Mouse (Mus musculus) intestine, embryonic 14.5 days (tissue): Measurements from ENCODE around the gene Igsf3. TPM values are rescaled to one million over a fixed set of nuclear protein-coding genes. Genes with fewer than 3 reads are reported as not detected.
A peak's percentile ranks its signal among the peaks of the same experiment; 100 is the strongest.

ENCODE experiments used
- ATAC-seq: fragments of 200-750 bp; cut with Nextera tagmentation; replicated peaks from 2 replicates; pipeline ENCODE4 v1.8.0; 2017; ENCODE audit warnings: low read depth, moderate number of reproducible peaks, moderate TSS enrichment, moderate library complexity; ENCODE audit not compliant: low FRiP score, low TSS enrichment
- DNase-seq: peaks from one replicate; pipeline ENCODE4 v3.0.0-alpha.2; 2018; ENCODE audit warnings: low spot score
- H3K27ac ChIP-seq: fragments of 300-500 bp; sonication (generic); 2 replicates; pipeline ENCODE4 v1.5.1; 2014; ENCODE audit warnings: low read depth, mild to moderate bottlenecking, control low read depth
- H3K27me3 ChIP-seq: fragments of 300-500 bp; sonication (generic); replicated peaks from 2 replicates; pipeline ENCODE4 v1.6.1; 2014; ENCODE audit warnings: low read length, control low read depth; ENCODE audit not compliant: control insufficient read depth, insufficient read depth
- H3K36me3 ChIP-seq: fragments of 300-500 bp; sonication (generic); 2 replicates; pipeline ENCODE4 v1.6.1; 2014; ENCODE audit warnings: low read length, control low read depth; ENCODE audit not compliant: control insufficient read depth, insufficient read depth
- H3K4me1 ChIP-seq: fragments of 300-500 bp; sonication (generic); replicated peaks from 2 replicates; pipeline ENCODE4 v1.6.1; 2014; ENCODE audit warnings: low read length, control low read depth, mixed read lengths; ENCODE audit not compliant: control insufficient read depth, insufficient read depth
- H3K4me2 ChIP-seq: fragments of 300-500 bp; sonication (generic); 2 replicates; pipeline ENCODE4 v1.6.1; 2014; ENCODE audit warnings: low read length
- H3K4me3 ChIP-seq: fragments of 300-500 bp; sonication (generic); 2 replicates; pipeline ENCODE4 v1.5.1; 2014; ENCODE audit warnings: low read depth, low read length, control low read depth, mixed read lengths
- H3K9ac ChIP-seq: fragments of 300-500 bp; sonication (generic); 2 replicates; pipeline ENCODE4 v1.6.1; 2014; ENCODE audit warnings: mild to moderate bottlenecking, low read length
- H3K9me3 ChIP-seq: fragments of 300-500 bp; sonication (generic); 2 replicates; pipeline ENCODE4 v1.6.1; 2016; ENCODE audit warnings: low read length, control low read depth; ENCODE audit not compliant: control insufficient read depth
- WGBS: fragments of 180-500 bp; shearing (Covaris S2); extraction: QIAGEN DNeasy Blood & Tissue Kit; methylation state at CpG from one replicate; pipeline ENCODE4 v1.1.7; 2014; 5-methylcytosine and 5-hydroxymethylcytosine counted together
- polyA plus RNA-seq: library from polyadenylated mRNA; unstranded; fragments of >200 nt; fragmentation: Nextera tagmentation; extraction: Ambion mirVana; gene quantifications from 2 replicates; pipeline ENCODE4 v1.2.1, GENCODE M21; 2014

Igsf3 gene
- polyA plus RNA-seq, 1 experiment from 2014 or later = 18.3 TPM

DNA sequence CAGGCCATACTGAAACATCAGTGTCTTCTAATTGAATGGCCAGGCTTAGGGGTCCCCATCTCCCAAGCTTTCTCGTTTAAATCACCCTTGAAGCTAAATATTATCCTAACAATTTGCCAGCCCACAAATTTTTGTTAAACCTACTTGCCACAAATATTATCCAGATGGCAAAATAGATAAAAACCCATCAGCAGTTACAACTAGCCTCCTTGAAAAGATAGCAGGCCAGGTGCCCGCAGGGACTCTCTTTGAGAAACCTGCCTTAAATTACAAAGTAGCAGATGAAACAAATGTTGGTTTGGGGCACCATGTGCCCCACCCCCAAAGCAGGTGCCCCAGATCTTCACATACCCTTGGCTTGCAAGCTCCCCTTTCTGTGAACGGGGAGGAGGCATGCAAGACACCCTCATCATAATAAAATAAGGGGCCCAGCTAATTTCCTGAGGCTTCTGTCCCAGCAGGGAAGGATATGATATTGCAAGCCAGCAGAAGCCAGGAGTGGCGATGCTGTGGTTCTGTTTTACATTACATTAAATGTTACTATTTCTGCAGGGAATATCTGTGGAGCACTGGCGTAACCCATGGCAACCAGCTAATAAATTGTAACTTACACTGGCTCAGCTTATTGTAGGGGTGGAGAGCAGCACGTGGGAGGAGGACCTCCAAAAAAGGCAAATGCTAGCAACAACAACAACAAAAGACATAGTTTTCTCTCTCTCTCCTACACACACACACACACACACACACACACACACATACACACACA lies 27.2 kb upstream of the Igsf3 start:
- no peak overlapping the region for H3K4me3 ChIP-seq
- no peak for ATAC-seq

GRCm38 (mm10) chr3:101350406-101350805 lies 26.5 kb upstream of the Igsf3 start:
- Histone ChIP-seq H3K36me3 (no peaks in the 10 kb centered on the region), H3K4me2 (no peak overlapping the region), H3K4me1 (peaks cover 6% of the 10 kb centered on the region; the same call in 1 of the 2 replicates), H3K4me3 (no peak overlapping the region), H3K9me3 (no peaks in the 10 kb centered on the region), H3K27ac (no peak overlapping the region), H3K9ac (no peak overlapping the region), H3K27me3 (no peaks in the 10 kb centered on the region)
- ATAC-seq (no peak), DNase-seq (no peak)
- WGBS = 66% methylated on average over 4 of the region's 4 CpGs

More for the DNA sequence above, 27.2 kb upstream of the Igsf3 start:
- no peaks in the 10 kb centered on the region for H3K36me3 ChIP-seq
- no peak overlapping the region for H3K4me2 ChIP-seq
- peaks cover 6% of the 10 kb centered on the region; the same call in 1 of the 2 replicates for H3K4me1 ChIP-seq
- WGBS = 37% methylated on average over 6 of the region's 6 CpGs
- no peak for DNase-seq
- no peak overlapping the region for H3K27ac ChIP-seq
- no peak overlapping the region for H3K9ac ChIP-seq
- no peaks in the 10 kb centered on the region for H3K9me3 ChIP-seq
- no peaks in the 10 kb centered on the region for H3K27me3 ChIP-seq

GRCm38 (mm10) chr3:101354490-101354889 lies 22.4 kb upstream of the Igsf3 start:
- H3K9me3 ChIP-seq = no peaks in the 10 kb centered on the region
- H3K27ac ChIP-seq = no peak overlapping the region
- H3K36me3 ChIP-seq = no peaks in the 10 kb centered on the region
- peaks cover 3% of the 10 kb centered on the region; the same call in 1 of the 2 replicates for H3K4me1 ChIP-seq
- no peak overlapping the region for H3K4me3 ChIP-seq
- ATAC-seq = no peak
- H3K9ac ChIP-seq = no peak overlapping the region
- H3K4me2 ChIP-seq = no peak overlapping the region
- no peaks in the 10 kb centered on the region for H3K27me3 ChIP-seq
- DNase-seq = no peak

DNA sequence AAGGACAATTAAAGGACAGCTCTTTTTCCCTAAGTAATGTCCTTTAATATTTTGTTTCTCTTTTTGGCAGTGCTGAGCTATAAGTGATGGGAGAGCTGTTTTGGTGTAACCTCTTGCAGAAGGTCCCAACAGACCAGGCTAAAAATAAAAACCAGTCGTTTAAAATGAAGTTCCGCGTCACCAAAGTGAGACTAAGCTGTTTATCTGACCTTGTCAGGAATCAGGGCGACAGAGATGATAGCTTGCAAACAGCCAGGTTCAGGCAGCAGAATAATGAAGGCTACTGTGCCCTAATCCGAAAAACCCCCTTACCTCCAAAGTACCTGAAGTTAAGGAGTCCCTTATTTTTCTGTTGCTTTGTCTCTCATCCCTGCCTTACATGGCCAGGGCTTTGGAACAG lies 21.2 kb upstream of the Igsf3 start:
- H3K4me2 ChIP-seq = no peak overlapping the region
- H3K9ac ChIP-seq = no peak overlapping the region
- H3K4me1 ChIP-seq = no peaks in the 10 kb centered on the region
- 26% methylated on average over 5 of the region's 5 CpGs for whole genome bisulfite sequencing
- H3K27ac ChIP-seq = no peak overlapping the region
- H3K36me3 ChIP-seq = no peaks in the 10 kb centered on the region
- H3K4me3 ChIP-seq = no peak overlapping the region
- no peak for DNase-seq
- ATAC-seq = no peak
- no peaks in the 10 kb centered on the region for H3K9me3 ChIP-seq
- H3K27me3 ChIP-seq = no peaks in the 10 kb centered on the region

- 69% methylated on average over 8 of the region's 8 CpGs for WGBS
- no peak overlapping the region for H3K4me2 ChIP-seq
- H3K27ac ChIP-seq = no peak overlapping the region
- no peak overlapping the region for H3K4me3 ChIP-seq
- no peaks in the 10 kb centered on the region for H3K27me3 ChIP-seq
- no peaks in the 10 kb centered on the region for H3K4me1 ChIP-seq
- H3K9me3 ChIP-seq = no peaks in the 10 kb centered on the region
- DNase-seq (no peak), ATAC-seq (no peak)
- H3K9ac ChIP-seq = no peak overlapping the region
- H3K36me3 ChIP-seq = no peaks in the 10 kb centered on the region
Observed at GRCm38 (mm10) chr3:101356583-101357553, 20.0 kb upstream of the Igsf3 start.

- Histone ChIP-seq H3K9me3 (no peaks in the 10 kb centered on the region), H3K4me2 (no peak overlapping the region), H3K9ac (no peak overlapping the region), H3K4me3 (no peak overlapping the region), H3K4me1 (peaks cover 5% of the 10 kb centered on the region; the same call in 1 of the 2 replicates), H3K27ac (no peak overlapping the region), H3K36me3 (no peaks in the 10 kb centered on the region), H3K27me3 (no peaks in the 10 kb centered on the region)
- DNase-seq (no peak), ATAC-seq (no peak)
- WGBS = 83% methylated on average over 6 of the region's 6 CpGs
Observed at GRCm38 (mm10) chr3:101360832-101361231, 16.1 kb upstream of the Igsf3 start.

GRCm38 (mm10) chr3:101362391-101362790 lies 14.5 kb upstream of the Igsf3 start:
- 86% methylated on average over 4 of the region's 4 CpGs for WGBS
- DNase-seq = no peak
- no peak for ATAC-seq
- H3K27me3 ChIP-seq = no peaks in the 10 kb centered on the region
- no peak overlapping the region for H3K9ac ChIP-seq
- no peaks in the 10 kb centered on the region for H3K36me3 ChIP-seq
- no peak overlapping the region for H3K4me2 ChIP-seq
- no peak overlapping the region for H3K4me3 ChIP-seq
- no peaks in the 10 kb centered on the region for H3K9me3 ChIP-seq
- peaks cover 5% of the 10 kb centered on the region; the same call in 1 of the 2 replicates for H3K4me1 ChIP-seq
- no peak overlapping the region for H3K27ac ChIP-seq

- no peak overlapping the region for H3K4me2 ChIP-seq
- WGBS = 67% methylated on average over 7 of the region's 7 CpGs
- no peaks in the 10 kb centered on the region for H3K9me3 ChIP-seq
- H3K36me3 ChIP-seq = no peaks in the 10 kb centered on the region
- H3K4me3 ChIP-seq = no peak overlapping the region
- no peaks in the 10 kb centered on the region for H3K27me3 ChIP-seq
- DNase-seq (no peak), ATAC-seq (0 out of 2 replicates have a peak, but pooled peaks have one; percentile 12)
- no peak overlapping the region for H3K27ac ChIP-seq
- H3K9ac ChIP-seq = no peak overlapping the region
- H3K4me1 ChIP-seq = peaks cover 5% of the 10 kb centered on the region; the same call in 1 of the 2 replicates
Observed at GRCm38 (mm10) chr3:101363574-101363973, 13.3 kb upstream of the Igsf3 start.
